Mouse (Mus musculus): ENCODE measurements around the gene Tmem183a. TPM values are rescaled to one million over a fixed set of nuclear protein-coding genes. Genes with fewer than 3 reads are reported as not detected.

Tmem183a gene
- polyA plus RNA-seq, 1 experiment: 71.8 TPM

GRCm38 (mm10) chr1:134310729-134311128 is 51.0 kb downstream of the Tmem183a start:
- WGBS: 94% methylated on average over 3 of the region's 3 CpGs
- no peak for DNase-seq
- TF ChIP-seq POLR2A (IDR thresholded peaks at IDR 0.05; ENCODE audit: borderline replicate concordance, extremely low read depth, low read depth, low read length) (no peak), CTCF (IDR thresholded peaks at IDR 0.05; ENCODE audit: insufficient read depth, low read length) (no peak)

GRCm38 (mm10) chr1:134310291-134310690 is 51.5 kb downstream of the Tmem183a start:
- WGBS: 53% methylated on average over 2 of the region's 2 CpGs
- no peak for TF ChIP-seq POLR2A (IDR thresholded peaks at IDR 0.05; ENCODE audit: borderline replicate concordance, extremely low read depth, low read depth, low read length)
- no peak for TF ChIP-seq CTCF (IDR thresholded peaks at IDR 0.05; ENCODE audit: insufficient read depth, low read length)
- H3K4me3 ChIP-seq (replicated peaks; ENCODE audit: extremely low read depth, low read depth, low read length): no peak overlapping the region

More at GRCm38 (mm10) chr1:134310729-134311128, 51.0 kb downstream of the Tmem183a start:
- Histone ChIP-seq H3K4me1 (ENCODE audit: control insufficient read depth, insufficient read depth, low read length) (no peaks in the 10 kb centered on the region), H3K4me3 (replicated peaks; ENCODE audit: extremely low read depth, low read depth, low read length) (no peak overlapping the region)

GRCm38 (mm10) chr1:134307409-134307808 is 54.4 kb downstream of the Tmem183a start:
- peaks cover 6% of the 10 kb centered on the region; the same call in 1 of the 2 replicates for H3K4me1 ChIP-seq (ENCODE audit: control insufficient read depth, insufficient read depth, low read length)
- no peak for DNase-seq
- H3K4me3 ChIP-seq (replicated peaks; ENCODE audit: extremely low read depth, low read depth, low read length): no peak overlapping the region
- TF ChIP-seq CTCF (IDR thresholded peaks at IDR 0.05; ENCODE audit: insufficient read depth, low read length): no peak
- TF ChIP-seq POLR2A (IDR thresholded peaks at IDR 0.05; ENCODE audit: borderline replicate concordance, extremely low read depth, low read depth, low read length): no peak
- whole genome bisulfite sequencing: 76% methylated on average over 10 of the region's 10 CpGs

More at GRCm38 (mm10) chr1:134310291-134310690, 51.5 kb downstream of the Tmem183a start:
- H3K4me1 ChIP-seq (ENCODE audit: control insufficient read depth, insufficient read depth, low read length): no peaks in the 10 kb centered on the region
- no peak for DNase-seq

- no peak for DNase-seq
- no peak overlapping the region for H3K4me3 ChIP-seq (replicated peaks; ENCODE audit: extremely low read depth, low read depth, low read length)
- WGBS: 83% methylated on average over 9 of the region's 9 CpGs
- peaks cover 7% of the 10 kb centered on the region; the same call in 1 of the 2 replicates for H3K4me1 ChIP-seq (ENCODE audit: control insufficient read depth, insufficient read depth, low read length)
- no peak for TF ChIP-seq CTCF (IDR thresholded peaks at IDR 0.05; ENCODE audit: insufficient read depth, low read length)
- no peak for TF ChIP-seq POLR2A (IDR thresholded peaks at IDR 0.05; ENCODE audit: borderline replicate concordance, extremely low read depth, low read depth, low read length)
Measured at GRCm38 (mm10) chr1:134304940-134305339, 56.8 kb downstream of the Tmem183a start.

GRCm38 (mm10) chr1:134302568-134303238 is 59.1 kb downstream of the Tmem183a start:
- WGBS: 23% methylated on average over 8 of the region's 8 CpGs
- TF ChIP-seq POLR2A (IDR thresholded peaks at IDR 0.05; ENCODE audit: borderline replicate concordance, extremely low read depth, low read depth, low read length): no peak
- no peak for TF ChIP-seq CTCF (IDR thresholded peaks at IDR 0.05; ENCODE audit: insufficient read depth, low read length)
- DNase-seq: peak; percentile 33
- Histone ChIP-seq H3K4me1 (ENCODE audit: control insufficient read depth, insufficient read depth, low read length) (peaks cover 7% of the 10 kb centered on the region; the same call in 1 of the 2 replicates), H3K4me3 (replicated peaks; ENCODE audit: extremely low read depth, low read depth, low read length) (no peak overlapping the region)

GRCm38 (mm10) chr1:134298636-134299411 is 63.0 kb downstream of the Tmem183a start:
- Histone ChIP-seq H3K4me1 (ENCODE audit: control insufficient read depth, insufficient read depth, low read length) (peaks cover 7% of the 10 kb centered on the region; the same call in 1 of the 2 replicates), H3K4me3 (replicated peaks; ENCODE audit: extremely low read depth, low read depth, low read length) (peak overlapping the region; percentile 74)
- 4% methylated on average over 58 of the region's 59 CpGs for WGBS
- DNase-seq: peak; percentile 28
- TF ChIP-seq CTCF (IDR thresholded peaks at IDR 0.05; ENCODE audit: insufficient read depth, low read length) (no peak), POLR2A (IDR thresholded peaks at IDR 0.05; ENCODE audit: borderline replicate concordance, extremely low read depth, low read depth, low read length) (no peak)

DNA sequence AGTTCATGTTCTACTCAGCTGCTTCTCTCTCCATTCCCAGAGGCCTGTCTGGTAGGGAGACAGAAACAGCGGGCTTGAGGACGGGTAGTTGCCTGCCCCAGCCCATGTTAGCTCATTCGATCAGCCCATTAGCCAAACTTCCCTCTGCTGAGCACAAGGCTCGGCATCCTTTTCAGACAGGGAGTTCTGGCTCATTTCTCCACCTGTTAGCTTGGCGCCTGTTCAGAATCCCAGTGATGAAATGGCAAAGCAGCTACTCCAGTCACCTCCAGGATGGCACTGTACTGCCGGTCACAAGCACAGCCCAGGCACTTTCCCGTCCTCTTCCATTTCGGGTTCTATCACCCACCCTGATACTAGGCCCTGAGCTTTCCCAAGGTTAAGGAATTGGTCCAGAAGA is 64.5 kb downstream of the Tmem183a start:
- DNase-seq: no peak
- TF ChIP-seq CTCF (IDR thresholded peaks at IDR 0.05; ENCODE audit: insufficient read depth, low read length) (no peak), POLR2A (IDR thresholded peaks at IDR 0.05; ENCODE audit: borderline replicate concordance, extremely low read depth, low read depth, low read length) (no peak)
- peaks cover 2% of the 10 kb centered on the region for H3K4me1 ChIP-seq (ENCODE audit: control insufficient read depth, insufficient read depth, low read length)
- WGBS: 88% methylated on average over 8 of the region's 8 CpGs
- no peak overlapping the region for H3K4me3 ChIP-seq (replicated peaks; ENCODE audit: extremely low read depth, low read depth, low read length)

Other genes starting within 250 kb of the Tmem183a start
- 1,144 and 1,277 TPM in 2 replicates for gene Chil1, start 179.8 kb downstream of the Tmem183a start, polyA plus RNA-seq (2012; rRNA removed)
- 0.14 and 7.7 TPM in 2 replicates for gene Mybph, start 168.5 kb downstream of the Tmem183a start, polyA plus RNA-seq (2012; rRNA removed)
- gene Adora1, start 126.5 kb downstream of the Tmem183a start, polyA plus RNA-seq (2012; rRNA removed): 7.6 and 9.1 TPM in 2 replicates
- 1.7 TPM in 1 of 2 replicates, not detected in the other for gene Myog, start 72.0 kb downstream of the Tmem183a start, polyA plus RNA-seq (2012; rRNA removed)
- gene Ppfia4, start 29.1 kb downstream of the Tmem183a start, polyA plus RNA-seq (2012; rRNA removed): 7.9 and 11.3 TPM in 2 replicates
- gene 4933406M09Rik, start 24.0 kb upstream of the Tmem183a start, polyA plus RNA-seq (2012; rRNA removed): not detected in 2 replicates
- gene Cyb5r1, start 43.6 kb upstream of the Tmem183a start, polyA plus RNA-seq (2012; rRNA removed): 41.6 and 59.5 TPM in 2 replicates
- gene Adipor1, start 53.4 kb upstream of the Tmem183a start, polyA plus RNA-seq (2012; rRNA removed): 134 and 155 TPM in 2 replicates
- 5.4 and 8.5 TPM in 2 replicates for gene Klhl12, start 93.6 kb upstream of the Tmem183a start, polyA plus RNA-seq (2012; rRNA removed)
- 11.2 and 15.5 TPM in 2 replicates for gene Rabif, start 132.7 kb upstream of the Tmem183a start, polyA plus RNA-seq (2012; rRNA removed)
- gene Mgat4e, start 187.7 kb upstream of the Tmem183a start, polyA plus RNA-seq (2012; rRNA removed): not detected in 2 replicates
- gene Kdm5b, start 198.2 kb upstream of the Tmem183a start, polyA plus RNA-seq (2012; rRNA removed): 10.1 TPM in 2 replicates